Mouse (Mus musculus): ENCODE data around the gene Olfr768. TPM values are rescaled to one million over a fixed set of nuclear protein-coding genes. Genes with fewer than 3 reads are reported as not detected.
"Not testable (repeated sequence)": the region's sequence is repeated elsewhere in the genome, so short reads cannot be mapped to it uniquely, and the experiment has no call there.

Olfr768 gene
- not detected for total RNA-seq (2021)
- long read RNA-seq, experiment 1: 0 reads
- long read RNA-seq, experiment 2: 0 reads

DNA sequence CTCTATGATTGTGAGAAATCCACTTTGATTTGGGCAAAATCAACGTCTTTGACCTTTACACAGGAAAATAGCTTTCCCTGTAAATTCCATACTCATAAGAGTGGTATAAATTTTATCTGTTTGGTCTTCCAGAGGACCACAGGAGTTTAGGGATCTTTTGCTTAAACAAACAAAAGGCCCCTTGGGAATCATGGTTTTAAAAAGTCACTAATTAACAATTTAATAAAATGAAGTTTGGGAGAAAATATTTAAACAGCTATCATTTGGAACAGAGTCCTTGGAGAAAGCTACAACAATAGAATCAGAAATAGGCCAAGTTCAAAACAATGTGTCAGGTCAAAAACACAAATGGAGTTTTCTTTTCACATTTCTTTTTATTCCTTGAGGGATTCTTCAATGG is at the start of gene Olfr768:
Gene Olfr768 (minus strand): TSS at position 101 of the 400 bp plus-strand sequence.
- no peak for DNase-seq (ENCODE audit: low spot score)

DNA sequence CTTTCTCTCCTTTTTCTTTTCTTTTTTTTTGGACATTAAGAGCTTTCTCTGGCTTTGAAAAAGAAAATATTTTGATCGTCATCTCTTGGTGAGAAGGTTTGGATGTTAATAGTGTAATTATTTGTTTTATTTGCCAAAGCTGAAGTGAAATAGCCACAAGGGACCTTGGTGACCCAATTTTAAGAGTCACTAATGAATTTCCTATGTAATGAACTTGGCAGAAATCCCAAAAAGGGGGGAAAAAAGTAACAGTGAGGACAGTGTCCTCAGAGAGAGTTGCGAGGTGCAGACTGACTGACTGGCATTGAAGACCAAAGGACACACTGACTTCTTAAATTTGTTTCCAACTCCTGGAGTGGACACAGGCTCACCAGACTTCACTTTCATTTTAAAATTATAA is 39.7 kb upstream of the Olfr768 start, which contains the start of gene Olfr770:
Gene Olfr770 (minus strand): TSS at position 101 of the 400 bp plus-strand sequence.
- no peak for DNase-seq (ENCODE audit: low spot score)

DNA sequence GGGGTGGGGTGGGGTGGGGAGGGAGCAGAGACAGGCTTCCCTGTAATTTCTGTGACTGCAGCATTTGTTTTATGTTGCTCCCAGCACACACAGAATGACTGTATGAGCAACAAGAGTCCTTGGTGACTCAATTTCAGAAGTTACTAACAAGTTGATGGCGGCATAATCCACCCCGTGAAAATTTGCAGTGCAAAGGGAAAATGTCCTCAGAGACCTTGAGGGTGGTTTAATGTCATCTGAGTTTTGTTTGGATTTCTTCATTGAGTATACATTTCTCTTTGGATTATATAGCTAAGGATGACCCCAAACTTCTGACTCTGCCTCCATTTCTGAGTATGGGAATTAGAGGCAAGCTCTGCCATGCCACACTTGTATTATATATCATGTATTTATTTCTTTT is 18.6 kb upstream of the Olfr768 start, which contains the start of gene Olfr769:
Gene Olfr769 (minus strand): TSS at position 101 of the 400 bp plus-strand sequence.
- no peak for DNase-seq (ENCODE audit: low spot score)

DNA sequence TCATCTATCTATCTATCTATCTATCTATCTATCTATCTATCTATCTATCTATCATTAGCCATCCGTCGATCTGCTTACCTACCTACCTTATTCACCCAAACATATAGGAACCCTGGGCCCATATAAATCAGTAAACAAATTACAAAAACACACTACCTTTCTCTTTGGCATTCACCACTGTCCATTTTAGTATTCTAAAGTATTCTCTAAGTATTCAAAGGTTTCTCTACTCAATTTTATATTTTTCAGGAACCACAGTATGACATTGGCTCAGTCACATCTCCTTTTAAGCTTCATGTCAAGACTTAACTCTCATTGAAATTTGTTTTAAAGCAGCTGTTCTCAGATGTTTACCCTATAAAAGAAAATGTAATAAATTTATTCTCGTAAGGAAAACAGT is 16.0 kb upstream of the Olfr768 start:
- DNase-seq (ENCODE audit: low spot score): no peak

DNA sequence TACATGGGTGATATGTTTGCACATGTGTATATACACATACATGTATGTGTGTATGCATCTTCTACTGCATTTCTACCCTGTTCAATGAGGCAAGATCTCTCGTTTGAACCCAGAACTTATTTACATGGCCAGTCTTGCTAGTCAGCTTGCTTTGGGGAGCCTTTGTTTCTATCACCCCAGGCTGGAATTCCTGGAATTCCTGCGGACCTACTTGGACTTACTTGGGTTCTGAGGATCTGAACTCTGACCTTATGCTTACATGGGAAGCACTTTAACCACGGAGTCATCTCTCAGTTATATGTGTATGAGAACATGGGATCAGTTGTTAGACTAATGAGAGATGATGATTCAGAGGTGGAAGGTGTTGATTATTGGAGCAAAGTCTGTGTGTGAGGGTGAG is 2.1 kb upstream of the Olfr768 start:
- DNase-seq (ENCODE audit: low spot score): no peak

DNA sequence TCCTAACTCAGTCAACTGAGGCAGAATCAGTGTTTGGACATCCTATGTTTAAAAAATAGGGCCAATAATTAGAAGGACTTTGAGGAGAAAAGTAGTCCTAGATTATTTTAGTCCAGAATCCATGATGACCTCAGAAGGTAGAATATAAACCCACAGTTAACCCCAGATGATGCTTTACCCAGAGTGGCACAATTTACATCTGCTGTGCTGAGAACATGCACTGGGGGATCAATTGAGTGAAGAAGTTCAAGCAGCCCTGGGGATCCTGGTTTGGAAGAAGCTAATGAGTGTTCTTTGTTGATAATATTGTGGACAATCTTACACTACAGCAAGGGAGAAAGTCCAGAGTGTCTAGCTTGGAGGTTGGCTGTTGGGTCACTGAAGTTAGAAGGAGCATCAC is 16.4 kb downstream of the Olfr768 start, which contains the start of gene Olfr767:
Gene Olfr767 (minus strand): TSS at position 101 of the 400 bp plus-strand sequence.
- DNase-seq (ENCODE audit: low spot score): not testable (repeated sequence)

DNA sequence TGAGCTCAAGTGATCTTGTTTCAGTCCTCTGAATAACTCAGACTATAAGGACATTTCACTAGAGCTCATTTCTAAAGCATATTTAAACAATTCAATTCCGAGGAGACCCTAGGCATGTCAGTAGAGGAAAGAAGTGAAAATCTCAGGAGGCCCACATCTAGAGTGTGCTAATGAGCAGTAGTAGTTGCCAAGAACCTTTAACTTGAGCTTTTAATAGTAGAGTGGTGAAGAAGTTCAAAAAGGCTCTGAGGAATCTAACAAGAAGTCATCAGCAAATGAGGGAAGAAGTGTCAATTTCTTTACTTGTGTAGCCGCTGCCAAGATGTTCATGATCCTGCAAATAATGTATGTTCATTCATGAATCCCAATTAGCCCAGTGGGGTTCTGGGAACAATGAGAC is 30.3 kb downstream of the Olfr768 start, which contains the start of gene Olfr766-ps1:
Gene Olfr766-ps1 (minus strand): TSS at position 101 of the 400 bp plus-strand sequence.
- no peak for DNase-seq (ENCODE audit: low spot score)

DNA sequence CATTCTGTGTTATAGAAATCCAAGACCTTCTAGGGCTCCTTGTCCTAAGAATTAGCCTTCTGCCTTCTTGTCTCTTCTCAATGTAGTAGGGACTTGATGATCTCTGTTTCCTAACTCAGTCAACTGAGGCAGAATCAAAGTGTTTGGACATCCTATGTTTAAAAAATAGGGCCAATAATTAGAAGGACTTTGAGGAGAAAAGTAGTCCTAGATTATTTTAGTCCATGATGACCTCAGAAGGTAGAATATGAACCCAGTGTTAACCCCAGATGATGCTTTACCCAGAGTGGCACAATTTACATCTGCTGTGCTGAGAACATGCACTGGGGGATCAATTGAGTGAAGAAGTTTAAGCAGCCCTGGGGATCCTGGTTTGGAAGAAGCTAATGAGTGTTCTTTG is 49.3 kb downstream of the Olfr768 start, which contains the start of gene Olfr765:
Gene Olfr765 (minus strand): TSS at position 101 of the 400 bp plus-strand sequence.
- not testable (repeated sequence) for DNase-seq (ENCODE audit: low spot score)

Other genes starting within 250 kb of the Olfr768 start
- gene Gdf11, start 207.7 kb downstream of the Olfr768 start, total RNA-seq (2021): 1 to 10 TPM; 2.8 to 8.0 TPM
- gene Cd63, start 198.4 kb downstream of the Olfr768 start, total RNA-seq (2021): 100 to 1,000 TPM; 101 to 160 TPM
- gene Rdh5, start 176.5 kb downstream of the Olfr768 start, total RNA-seq (2021): 1 to 10 TPM; 3.1 to 3.9 TPM
- 100 to 1,000 TPM; 153 to 154 TPM for gene Bloc1s1, start 175.3 kb downstream of the Olfr768 start, total RNA-seq (2021)
- gene Itga7, start 165.6 kb downstream of the Olfr768 start, total RNA-seq (2021): 10 to 100 TPM; 40.4 to 60.8 TPM
- gene Mettl7b, start 138.4 kb downstream of the Olfr768 start, total RNA-seq (2021): under 1 TPM in 1 of 2 experiments, not detected in 1; 0.24 TPM
- not detected for gene Olfr9, start 109.9 kb downstream of the Olfr768 start, total RNA-seq (2021)
- not detected for gene Olfr763, start 88.6 kb downstream of the Olfr768 start, total RNA-seq (2021)
- gene Olfr764-ps1, start 59.5 kb downstream of the Olfr768 start, total RNA-seq (2021): not detected
- not detected for gene Olfr765, start 49.4 kb downstream of the Olfr768 start, total RNA-seq (2021)
- gene Olfr766-ps1, start 30.4 kb downstream of the Olfr768 start, total RNA-seq (2021): not detected
- not detected for gene Olfr767, start 16.5 kb downstream of the Olfr768 start, total RNA-seq (2021)
- gene Olfr769, start 18.5 kb upstream of the Olfr768 start, total RNA-seq (2021): not detected
- gene Olfr770, start 39.6 kb upstream of the Olfr768 start, total RNA-seq (2021): not detected
- not detected for gene Olfr771, start 65.4 kb upstream of the Olfr768 start, total RNA-seq (2021)
- not detected for gene Olfr772, start 78.5 kb upstream of the Olfr768 start, total RNA-seq (2021)
- not detected for gene Olfr773, start 88.0 kb upstream of the Olfr768 start, total RNA-seq (2021)
- gene Olfr774, start 136.8 kb upstream of the Olfr768 start, total RNA-seq (2021): not detected
- not detected for gene Olfr775, start 149.0 kb upstream of the Olfr768 start, total RNA-seq (2021)
- not detected for gene Olfr776, start 159.8 kb upstream of the Olfr768 start, total RNA-seq (2021)
- not detected for gene Olfr777, start 172.1 kb upstream of the Olfr768 start, total RNA-seq (2021)
- not detected for gene Olfr780, start 218.7 kb upstream of the Olfr768 start, total RNA-seq (2021)
- not detected for gene Olfr781, start 229.5 kb upstream of the Olfr768 start, total RNA-seq (2021)
- gene Olfr782, start 249.5 kb upstream of the Olfr768 start, total RNA-seq (2021): not detected

Measured in gastrocnemius, adult 18-20 months (tissue).